Mouse (Mus musculus): Measurements from ENCODE around the gene Spock1.

DNA sequence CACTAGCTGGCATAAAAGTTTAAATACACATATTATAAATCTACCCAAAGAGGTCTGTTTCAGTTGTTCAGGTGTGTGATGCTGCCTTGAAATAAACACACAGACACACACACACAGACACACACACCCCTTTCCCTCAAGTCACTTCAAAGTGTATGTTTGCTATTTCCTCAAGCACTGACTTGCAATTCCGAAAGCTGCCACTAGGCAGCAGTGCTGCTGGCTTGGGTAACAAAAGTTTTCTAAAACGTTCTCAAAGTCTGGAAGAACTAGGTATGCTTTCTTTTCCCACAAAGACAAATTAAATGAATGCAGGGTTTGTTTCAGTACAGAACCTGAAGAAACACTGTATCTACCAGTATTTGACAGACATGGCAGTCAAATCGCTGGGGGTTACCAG is 141.4 kb downstream of the Spock1 start:
- TF ChIP-seq POLR2A (IDR thresholded peaks at IDR 0.05; ENCODE audit: low read depth, low read length) (no peak), CTCF (IDR thresholded peaks at IDR 0.05; ENCODE audit: extremely low read depth, insufficient read length, insufficient replicate concordance, low read depth, low read length) (no peak)

Measured in small intestine, adult 2 months (tissue).